Mouse (Mus musculus): ENCODE measurements around the gene Jph2. TPM values are rescaled to one million over a fixed set of nuclear protein-coding genes. Genes with fewer than 3 reads are reported as not detected.

The Jph2 gene
- not detected in 2 replicates for polyA plus RNA-seq (2012)

GRCm38 (mm10) chr2:163397905-163398304 is at the start of gene Jph2:
Gene Jph2 (minus strand): TSS chr2:163397993.
- Histone ChIP-seq H3K9me3 (ENCODE audit: control insufficient read depth, low read length) (no peaks in the 10 kb centered on the region), H3K27me3 (ENCODE audit: control insufficient read depth) (peaks cover 4% of the 10 kb centered on the region), H3K4me3 (replicated peaks) (no peak within 1 kb of the TSS), H3K36me3 (ENCODE audit: control insufficient read depth) (no peaks in the 10 kb centered on the region), H3K4me1 (ENCODE audit: control insufficient read depth) (no peaks in the 10 kb centered on the region)
- no peak for TF ChIP-seq GATA1 (IDR thresholded peaks at IDR 0.05; ENCODE audit: low read length)
- no peak for TF ChIP-seq TAL1 (IDR thresholded peaks at IDR 0.05; ENCODE audit: low read length)

- Histone ChIP-seq H3K4me3 (replicated peaks) (no peak overlapping the region), H3K9me3 (ENCODE audit: control insufficient read depth, low read length) (no peaks in the 10 kb centered on the region), H3K36me3 (ENCODE audit: control insufficient read depth) (no peaks in the 10 kb centered on the region), H3K4me1 (ENCODE audit: control insufficient read depth) (no peaks in the 10 kb centered on the region), H3K27me3 (ENCODE audit: control insufficient read depth) (no peaks in the 10 kb centered on the region)
- TF ChIP-seq TAL1 (IDR thresholded peaks at IDR 0.05; ENCODE audit: low read length) (no peak), GATA1 (IDR thresholded peaks at IDR 0.05; ENCODE audit: low read length) (no peak)
Measured at GRCm38 (mm10) chr2:163447375-163447774, 49.6 kb upstream of the Jph2 start.

DNA sequence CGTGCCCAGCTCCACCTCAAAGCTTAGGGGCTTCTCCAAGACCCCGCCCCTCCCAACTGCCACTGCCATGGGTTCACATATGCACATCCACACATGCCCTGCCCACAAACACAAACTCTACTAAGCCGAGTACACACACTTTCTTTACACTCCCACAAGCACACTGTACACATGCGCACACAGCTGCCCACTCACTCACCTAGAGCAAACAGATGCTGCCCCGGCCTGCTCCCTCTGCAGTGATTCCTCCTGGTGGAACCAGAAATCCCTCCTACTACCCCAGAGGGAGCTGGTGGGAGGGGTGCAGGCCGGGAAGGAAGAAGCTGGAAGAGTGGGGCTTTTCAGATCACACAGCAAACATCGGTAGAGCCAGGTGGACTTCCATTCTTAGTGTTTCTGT is 46.2 kb upstream of the Jph2 start:
- no peaks in the 10 kb centered on the region for H3K4me1 ChIP-seq (ENCODE audit: control insufficient read depth)
- no peak overlapping the region for H3K4me3 ChIP-seq (replicated peaks)
- H3K9me3 ChIP-seq (ENCODE audit: control insufficient read depth, low read length) = no peaks in the 10 kb centered on the region
- H3K36me3 ChIP-seq (ENCODE audit: control insufficient read depth) = no peaks in the 10 kb centered on the region
- peaks cover 9% of the 10 kb centered on the region for H3K27me3 ChIP-seq (ENCODE audit: control insufficient read depth)
- no peak for TF ChIP-seq TAL1 (IDR thresholded peaks at IDR 0.05; ENCODE audit: low read length)
- TF ChIP-seq GATA1 (IDR thresholded peaks at IDR 0.05; ENCODE audit: low read length) = no peak

- Histone ChIP-seq H3K27me3 (ENCODE audit: control insufficient read depth) (peaks cover 13% of the 10 kb centered on the region), H3K4me1 (ENCODE audit: control insufficient read depth) (no peaks in the 10 kb centered on the region), H3K4me3 (replicated peaks) (no peak overlapping the region), H3K9me3 (ENCODE audit: control insufficient read depth, low read length) (no peaks in the 10 kb centered on the region), H3K36me3 (ENCODE audit: control insufficient read depth) (no peaks in the 10 kb centered on the region)
- TF ChIP-seq TAL1 (IDR thresholded peaks at IDR 0.05; ENCODE audit: low read length) (no peak), GATA1 (IDR thresholded peaks at IDR 0.05; ENCODE audit: low read length) (no peak)
Measured at GRCm38 (mm10) chr2:163443543-163443942, 45.8 kb upstream of the Jph2 start.

DNA sequence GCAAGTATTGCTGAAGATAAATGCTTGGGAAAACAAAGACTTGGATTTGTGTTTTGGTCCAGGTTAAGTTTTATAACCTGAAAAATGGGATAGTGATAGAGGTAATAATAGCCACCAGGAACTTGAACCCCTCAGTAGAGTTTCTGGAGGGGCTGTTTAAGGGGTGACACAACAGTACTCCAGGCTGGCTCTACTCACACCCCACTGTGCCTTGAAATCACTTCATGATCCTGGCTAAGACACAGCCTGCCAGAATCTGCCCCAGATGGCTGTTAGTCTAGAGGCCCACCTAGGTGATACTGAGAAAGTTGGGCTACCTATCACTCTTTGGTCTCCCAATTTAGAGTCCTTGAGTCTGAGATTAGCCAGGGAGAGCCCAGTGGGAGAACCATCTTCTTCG is 41.7 kb upstream of the Jph2 start:
- TF ChIP-seq GATA1 (IDR thresholded peaks at IDR 0.05; ENCODE audit: low read length) = no peak
- no peak for TF ChIP-seq TAL1 (IDR thresholded peaks at IDR 0.05; ENCODE audit: low read length)
- H3K4me3 ChIP-seq (replicated peaks) = no peak overlapping the region
- H3K9me3 ChIP-seq (ENCODE audit: control insufficient read depth, low read length) = no peaks in the 10 kb centered on the region
- no peaks in the 10 kb centered on the region for H3K4me1 ChIP-seq (ENCODE audit: control insufficient read depth)
- no peaks in the 10 kb centered on the region for H3K36me3 ChIP-seq (ENCODE audit: control insufficient read depth)
- H3K27me3 ChIP-seq (ENCODE audit: control insufficient read depth) = peaks cover 27% of the 10 kb centered on the region

DNA sequence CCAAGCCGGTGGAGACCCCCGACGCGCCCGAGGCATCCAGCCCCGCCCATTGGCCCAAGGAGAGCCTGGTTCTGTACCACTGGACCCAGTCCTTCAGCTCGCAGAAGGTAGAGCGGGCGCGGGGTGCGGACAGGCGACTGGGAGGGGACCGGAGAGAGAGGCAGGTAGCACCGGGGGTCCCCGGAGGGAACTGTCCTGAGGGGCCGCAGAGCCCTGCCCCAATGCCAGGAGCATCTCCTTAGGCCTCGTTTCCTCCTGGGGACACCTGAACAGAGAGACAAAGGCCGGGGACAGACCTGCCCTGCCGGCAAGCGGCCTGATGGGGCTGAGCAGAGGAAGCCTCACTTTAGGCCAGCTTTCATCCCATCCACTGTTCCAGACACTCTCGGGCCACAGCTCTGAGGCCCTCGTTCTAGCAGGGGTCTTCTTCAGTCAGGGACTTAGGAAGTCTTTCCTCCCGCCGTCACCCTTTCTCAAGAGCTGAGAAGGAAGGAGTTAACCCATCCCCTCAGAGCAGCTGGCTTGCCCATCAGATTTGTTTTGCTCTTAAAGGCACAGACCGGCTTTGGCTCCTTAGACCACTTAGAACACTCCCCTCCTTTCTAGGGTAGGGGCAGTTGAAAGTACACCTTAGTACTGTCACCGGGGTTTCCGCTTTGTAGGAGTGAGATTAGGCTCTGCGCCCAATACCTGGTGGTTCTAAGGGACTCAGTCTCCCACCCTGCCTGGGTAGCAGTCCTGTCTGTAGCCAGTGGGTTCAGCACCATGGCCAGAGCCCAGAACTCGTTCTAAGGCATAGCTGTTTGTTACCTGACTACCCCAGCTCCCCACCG is 41.0 kb upstream of the Jph2 start:
- H3K36me3 ChIP-seq (ENCODE audit: control insufficient read depth) = no peaks in the 10 kb centered on the region
- H3K4me1 ChIP-seq (ENCODE audit: control insufficient read depth) = no peaks in the 10 kb centered on the region
- H3K4me3 ChIP-seq (replicated peaks) = no peak overlapping the region
- peaks cover 27% of the 10 kb centered on the region for H3K27me3 ChIP-seq (ENCODE audit: control insufficient read depth)
- no peaks in the 10 kb centered on the region for H3K9me3 ChIP-seq (ENCODE audit: control insufficient read depth, low read length)
- no peak for TF ChIP-seq TAL1 (IDR thresholded peaks at IDR 0.05; ENCODE audit: low read length)
- no peak for TF ChIP-seq GATA1 (IDR thresholded peaks at IDR 0.05; ENCODE audit: low read length)

DNA sequence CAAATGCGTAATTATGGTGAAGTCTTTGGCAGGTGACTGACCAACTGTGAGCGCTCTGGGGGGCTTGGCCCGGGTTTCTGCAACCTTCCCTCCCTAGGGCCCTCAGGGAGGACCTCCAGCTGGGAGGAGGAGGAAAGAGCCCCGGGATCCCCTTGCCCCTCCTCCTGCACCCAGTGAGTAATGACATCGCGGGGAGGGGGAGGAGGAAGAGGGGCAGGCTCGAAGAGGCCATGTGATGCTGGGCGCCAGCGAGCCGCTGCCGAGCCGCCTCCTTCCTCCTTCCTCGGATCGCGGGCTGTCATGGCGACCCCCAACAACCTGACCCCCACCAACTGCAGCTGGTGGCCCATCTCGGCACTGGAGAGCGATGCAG is 40.4 kb upstream of the Jph2 start, which contains the start of gene Gdap1l1:
TSS of gene Gdap1l1 (plus strand) at position 231 of the 373 bp plus-strand sequence.
- no peak within 1 kb of the TSS for H3K4me3 ChIP-seq (replicated peaks)
- H3K27me3 ChIP-seq (ENCODE audit: control insufficient read depth) = peaks cover 27% of the 10 kb centered on the region
- H3K36me3 ChIP-seq (ENCODE audit: control insufficient read depth) = no peaks in the 10 kb centered on the region
- TF ChIP-seq TAL1 (IDR thresholded peaks at IDR 0.05; ENCODE audit: low read length) = no peak
- TF ChIP-seq GATA1 (IDR thresholded peaks at IDR 0.05; ENCODE audit: low read length) = no peak
- no peaks in the 10 kb centered on the region for H3K9me3 ChIP-seq (ENCODE audit: control insufficient read depth, low read length)
- no peaks in the 10 kb centered on the region for H3K4me1 ChIP-seq (ENCODE audit: control insufficient read depth)

DNA sequence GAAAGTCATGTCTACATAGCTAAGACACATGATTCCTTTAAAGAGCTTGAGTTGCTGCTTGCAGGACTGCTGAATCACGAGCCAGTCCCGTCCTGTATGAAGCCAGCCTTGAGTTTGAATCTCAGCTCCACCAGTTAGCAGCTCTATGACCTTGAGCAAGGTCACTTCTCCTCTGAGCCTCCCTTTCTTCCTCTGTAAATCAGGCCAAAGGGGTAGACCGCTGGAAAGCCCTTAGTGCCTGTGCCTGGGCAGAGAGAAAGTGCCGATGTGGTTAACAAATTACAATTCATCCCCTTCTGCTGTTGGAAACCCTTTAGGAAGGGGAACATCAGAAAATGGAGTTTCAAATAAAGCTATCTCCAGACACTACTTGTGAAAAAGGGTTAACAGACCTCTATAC is 40.0 kb upstream of the Jph2 start:
- Histone ChIP-seq H3K27me3 (ENCODE audit: control insufficient read depth) (peaks cover 27% of the 10 kb centered on the region), H3K4me1 (ENCODE audit: control insufficient read depth) (no peaks in the 10 kb centered on the region), H3K36me3 (ENCODE audit: control insufficient read depth) (no peaks in the 10 kb centered on the region), H3K4me3 (replicated peaks) (no peak overlapping the region), H3K9me3 (ENCODE audit: control insufficient read depth, low read length) (no peaks in the 10 kb centered on the region)
- no peak for TF ChIP-seq GATA1 (IDR thresholded peaks at IDR 0.05; ENCODE audit: low read length)
- TF ChIP-seq TAL1 (IDR thresholded peaks at IDR 0.05; ENCODE audit: low read length) = no peak

DNA sequence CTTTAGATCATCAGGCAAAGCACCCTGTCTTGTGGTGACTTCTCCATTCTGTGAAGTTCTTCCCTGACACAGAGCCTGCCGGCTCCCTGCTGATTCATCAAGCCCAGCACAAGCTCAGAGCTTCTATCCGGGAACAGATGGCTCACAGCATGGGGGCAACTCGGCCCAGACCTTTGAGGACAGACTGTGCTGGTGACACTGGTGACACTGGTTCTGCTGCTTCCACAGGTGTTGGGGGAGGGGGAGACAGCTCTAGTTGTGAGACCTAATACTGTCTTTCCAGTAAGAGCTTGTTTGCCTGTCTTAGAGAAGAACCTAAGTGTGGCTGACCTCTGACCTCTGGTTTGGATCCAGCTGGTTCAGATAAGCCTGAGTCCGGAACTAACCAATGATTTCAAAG is 36.2 kb upstream of the Jph2 start:
- no peaks in the 10 kb centered on the region for H3K36me3 ChIP-seq (ENCODE audit: control insufficient read depth)
- no peaks in the 10 kb centered on the region for H3K4me1 ChIP-seq (ENCODE audit: control insufficient read depth)
- TF ChIP-seq GATA1 (IDR thresholded peaks at IDR 0.05; ENCODE audit: low read length) (no peak), TAL1 (IDR thresholded peaks at IDR 0.05; ENCODE audit: low read length) (no peak)
- peaks cover 17% of the 10 kb centered on the region for H3K27me3 ChIP-seq (ENCODE audit: control insufficient read depth)
- H3K9me3 ChIP-seq (ENCODE audit: control insufficient read depth, low read length) = no peaks in the 10 kb centered on the region
- H3K4me3 ChIP-seq (replicated peaks) = no peak overlapping the region

Measured in erythroblast, embryonic 14.5 days (primary cell).